16 mouse cellular contexts compared by ENCODE assay signal in genomic region chr7:128062456-128062855, GRCm38 (mm10). TPM values are rescaled to one million over a fixed set of nuclear protein-coding genes. Genes with fewer than 3 reads are reported as not detected.
DNase-seq lines count a peak whose midpoint lies in the region; ATAC-seq and TF ChIP-seq lines count a peak whose summit lies in the region.
"Had no signal": no experiment of that assay in that cellular context is flagged by ENCODE, and none has a peak within 500 bp of the region (broad histone marks: within the 10 kb centered on the region; RNA-seq: fewer than 3 reads in every experiment).

TSS of gene Itgam (plus strand) at chr7:128062640.
TSS of gene Gm49368 (plus strand) at chr7:128062683.

- TF ChIP-seq CTCF in lung, postnatal 0 days (IDR thresholded peaks at IDR 0.05): no peak

- 82% methylated on average over 7 of the region's 7 CpGs for WGBS in lung, postnatal 0 days

- H3K4me3 ChIP-seq in lung, postnatal 0 days (ENCODE audit: low read depth, low read length): no peak within 1 kb of the TSS
- no peak within 1 kb of the TSS for H3K4me3 ChIP-seq in brown adipose tissue, adult 24 weeks (ENCODE audit: insufficient read depth, low read depth, low read length)
- H3K4me3 ChIP-seq: erythroblast, embryonic 14.5 days; kidney, embryonic 15.5 days; lung, embryonic 15.5 days had no signal

- H3K9me3 ChIP-seq in lung, postnatal 0 days (ENCODE audit: low read length): no peaks in the 10 kb centered on the region
- H3K9me3 ChIP-seq: kidney, embryonic 15.5 days; lung, embryonic 15.5 days had no signal

- TF ChIP-seq EP300 in lung, postnatal 0 days (IDR thresholded peaks at IDR 0.05): no peak

- H3K4me2 ChIP-seq in lung, postnatal 0 days (replicated peaks; ENCODE audit: low read depth, low read length): no peak within 1 kb of the TSS
- H3K4me2 ChIP-seq: kidney, embryonic 15.5 days; lung, embryonic 15.5 days had no signal

- H3K27me3 ChIP-seq in lung, postnatal 0 days (replicated peaks; ENCODE audit: insufficient read depth, low read length): no peaks in the 10 kb centered on the region
- H3K27me3 ChIP-seq: kidney, embryonic 15.5 days; lung, embryonic 15.5 days had no signal

- H3K36me3 ChIP-seq in lung, postnatal 0 days (ENCODE audit: insufficient read depth, low read length): no peaks in the 10 kb centered on the region
- H3K36me3 ChIP-seq: kidney, embryonic 15.5 days; lung, embryonic 15.5 days had no signal

- peak; percentile 30 for DNase-seq in lung, postnatal 0 days (ENCODE audit: low spot score)
- no peak for DNase-seq in lung, postnatal 14 days
- DNase-seq in CD8-positive naive resting alpha-beta T cell, adult 2 months (ENCODE audit: low read depth in 2 of 2, low spot score in 2 of 2): peak; percentile 18 to 35
- DNase-seq in natural killer cell, adult 2 months (ENCODE audit: low spot score in 2 of 2): peak; percentile 45 to 64
- DNase-seq in layer of hippocampus, adult 18-20 months (ENCODE audit: low spot score in 2 of 2): no peak
- DNase-seq in gastrocnemius, postnatal 25 days: no peak
- DNase-seq in ovary, postnatal 10 days (ENCODE audit: low spot score): no peak
- DNase-seq: adrenal gland, adult 8-10 months; cerebellum, adult 11 months; heart, postnatal 14 days had no signal

- no peaks in the 10 kb centered on the region for H3K4me1 ChIP-seq in lung, postnatal 0 days (ENCODE audit: insufficient read depth, low read depth, low read length)
- H3K4me1 ChIP-seq in brown adipose tissue, adult 24 weeks (ENCODE audit: control insufficient read depth, insufficient read depth, insufficient read length, low read length): no peaks in the 10 kb centered on the region
- H3K4me1 ChIP-seq: kidney, embryonic 15.5 days; lung, embryonic 15.5 days had no signal

- H3K9ac ChIP-seq in lung, postnatal 0 days (replicated peaks; ENCODE audit: low read depth): no peak within 1 kb of the TSS
- H3K9ac ChIP-seq: kidney, embryonic 15.5 days; lung, embryonic 15.5 days had no signal

- no peak within 1 kb of the TSS for H3K27ac ChIP-seq in lung, postnatal 0 days (ENCODE audit: low read length)
- H3K27ac ChIP-seq in brown adipose tissue, adult 24 weeks (replicated peaks; ENCODE audit: low read depth, low read length): peak within 1 kb of the TSS; percentile 5
- H3K27ac ChIP-seq: kidney, embryonic 15.5 days; lung, embryonic 15.5 days had no signal

- ATAC-seq in lung, postnatal 0 days: no peak

RNA-seq across cellular contexts. Expression of gene Itgam, which starts in this region (rescaled TPM):
- polyA plus RNA-seq in lung, postnatal 0 days (2015; fragmentation: Nextera tagmentation; extraction: Ambion mirVana): 2.2 and 2.3 TPM in 2 replicates
- 4.6 and 6.0 TPM in 2 replicates for polyA plus RNA-seq in brown adipose tissue, adult 24 weeks (2012; ENCODE audit: insufficient read depth, insufficient read length, missing spikeins)
- 10 to 100 TPM; 11.0 to 11.2 TPM for total RNA-seq in layer of hippocampus, adult 18-20 months (2021)
- 1 to 10 TPM; 1.1 to 2.6 TPM for total RNA-seq in gastrocnemius, postnatal 25 days (2021)

RNA-seq across cellular contexts. Expression of gene Gm49368, which starts in this region (rescaled TPM):
- polyA plus RNA-seq in lung, postnatal 0 days (2015; fragmentation: Nextera tagmentation; extraction: Ambion mirVana): 0.32 TPM in 1 of 2 replicates, not detected in the other
- not detected in 2 replicates for polyA plus RNA-seq in brown adipose tissue, adult 24 weeks (2012; ENCODE audit: insufficient read depth, insufficient read length, missing spikeins)
- total RNA-seq in layer of hippocampus, adult 18-20 months (2021): under 1 TPM in 1 of 2 experiments, not detected in 1; 0.25 TPM
- total RNA-seq in gastrocnemius, postnatal 25 days (2021): not detected
- total RNA-seq: heart, adult 18-20 months; heart, postnatal 14 days; midbrain, postnatal 0 days had no signal
- polyA plus RNA-seq: erythroblast, embryonic 14.5 days; kidney, embryonic 15.5 days; lung, embryonic 15.5 days; midbrain, postnatal 0 days had no signal

Comparison
In these comparisons a context has a peak if more than half of its experiments do, and no peak if none do; other contexts are left out.
1. DNase-seq: peak in lung, postnatal 0 days (single experiment), CD8-positive naive resting alpha-beta T cell, adult 2 months (2 of 2) and natural killer cell, adult 2 months (2 of 2); none in lung, postnatal 14 days (single experiment), layer of hippocampus, adult 18-20 months (0 of 2), gastrocnemius, postnatal 25 days (single experiment) and ovary, postnatal 10 days (single experiment).